Mouse (Mus musculus) stomach, embryonic 15.5 days (tissue): ENCODE data around the gene Klrb1c. TPM values are rescaled to one million over a fixed set of nuclear protein-coding genes. Genes with fewer than 3 reads are reported as not detected.
"Not testable (repeated sequence)": the region's sequence is repeated elsewhere in the genome, so short reads cannot be mapped to it uniquely, and the experiment has no call there.

Experiments
- ATAC-seq: fragments of 200-750 bp; cut with Nextera tagmentation; 2 replicates; pipeline ENCODE4 v1.8.0; 2017; ENCODE audit warnings: low read depth, moderate number of reproducible peaks, moderate TSS enrichment; ENCODE audit not compliant: insufficient read depth, low FRiP score
- H3K27ac ChIP-seq: fragments of 300-500 bp; sonication (generic); 2 replicates; pipeline ENCODE4 v1.5.1; 2015; ENCODE audit warnings: mild to moderate bottlenecking, inconsistent platforms
- H3K27me3 ChIP-seq: fragments of 300-500 bp; sonication (generic); replicated peaks from 2 replicates; pipeline ENCODE4 v1.6.1; 2015; ENCODE audit warnings: inconsistent platforms
- H3K36me3 ChIP-seq: fragments of 300-500 bp; sonication (generic); 2 replicates; pipeline ENCODE4 v1.6.1; 2015; ENCODE audit warnings: inconsistent platforms
- H3K4me1 ChIP-seq: fragments of 300-500 bp; sonication (generic); 2 replicates; pipeline ENCODE4 v1.6.1; 2015; ENCODE audit warnings: inconsistent platforms
- H3K4me2 ChIP-seq: fragments of 300-500 bp; sonication (generic); 2 replicates; pipeline ENCODE4 v1.6.1; 2015; ENCODE audit warnings: mild to moderate bottlenecking, inconsistent platforms
- H3K4me3 ChIP-seq: fragments of 300-500 bp; sonication (generic); replicated peaks from 2 replicates; pipeline ENCODE4 v1.5.1; 2015; ENCODE audit warnings: inconsistent platforms
- H3K9ac ChIP-seq: fragments of 300-500 bp; sonication (generic); 2 replicates; pipeline ENCODE4 v1.6.1; 2015; ENCODE audit warnings: inconsistent platforms
- H3K9me3 ChIP-seq: fragments of 300-500 bp; sonication (generic); 2 replicates; pipeline ENCODE4 v1.6.1; 2016; ENCODE audit warnings: inconsistent platforms
- WGBS: fragments of 180-500 bp; shearing (Covaris S2); methylation state at CpG from one replicate; pipeline ENCODE4 v1.1.7; 2015; 5-methylcytosine and 5-hydroxymethylcytosine counted together
- polyA plus RNA-seq: library from polyadenylated mRNA; unstranded; fragments of >200 nt; fragmentation: Nextera tagmentation; extraction: Ambion mirVana; gene quantifications from 2 replicates; pipeline ENCODE4 v1.2.1, GENCODE M21; 2015

The Klrb1c gene
- polyA plus RNA-seq, 1 experiment from 2014 or later = 0.23 TPM

DNA sequence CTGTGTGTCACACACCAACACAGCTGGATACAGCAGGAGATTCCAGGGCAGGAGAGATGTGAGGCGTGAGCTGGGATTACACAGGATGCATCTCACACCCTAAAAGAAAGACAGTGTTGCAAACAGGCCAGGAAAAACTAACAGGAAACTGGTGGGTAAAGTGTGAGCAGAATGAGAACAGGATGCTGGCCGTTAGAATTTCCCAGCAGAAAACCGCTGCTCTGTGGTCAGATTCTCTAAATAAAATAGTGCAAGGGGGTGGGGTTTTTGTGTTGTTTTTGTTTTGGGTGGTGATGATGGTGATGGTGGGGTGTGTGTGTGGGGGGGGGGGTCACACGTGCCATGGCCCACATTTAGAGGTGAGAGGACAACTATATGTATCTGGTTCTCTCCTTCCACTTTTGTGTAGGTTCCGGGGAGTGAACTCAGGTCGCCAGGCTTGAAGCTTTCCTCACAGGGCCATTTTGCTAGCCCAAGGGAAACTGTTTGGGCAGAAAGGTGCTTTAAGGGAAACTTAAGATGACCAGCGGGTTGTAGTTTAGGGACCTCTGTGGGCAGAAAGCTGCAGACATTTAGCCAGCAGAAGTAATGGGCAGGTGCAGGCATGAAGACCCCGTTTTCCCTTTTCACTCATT is 7.4 kb upstream of the Klrb1c start:
- 62% methylated on average over 8 of the region's 8 CpGs for WGBS
- ATAC-seq = no peak

DNA sequence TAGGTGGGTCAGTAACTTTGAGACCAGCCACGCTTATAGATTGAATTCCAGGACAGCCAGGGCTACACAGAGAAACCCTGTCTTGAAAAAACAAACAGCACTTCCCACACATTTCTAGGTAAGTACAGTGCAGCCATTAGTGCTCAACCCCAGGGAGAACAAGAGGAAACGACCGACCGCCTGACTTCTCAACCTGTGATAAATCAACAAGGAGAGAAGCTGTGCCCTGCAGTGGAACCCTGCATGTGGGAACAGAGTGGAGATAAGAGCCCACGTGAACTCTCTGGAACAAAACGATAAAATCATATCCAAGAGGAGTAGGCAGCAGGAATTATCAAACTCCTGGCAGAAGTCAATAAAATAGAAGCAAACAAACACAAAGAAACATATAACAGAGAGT is 4.7 kb upstream of the Klrb1c start:
- Histone ChIP-seq H3K4me3 (no peak overlapping the region), H3K4me2 (no peak overlapping the region), H3K4me1 (peaks cover 7% of the 10 kb centered on the region), H3K27ac (no peak overlapping the region; the same call in 1 of the 2 replicates), H3K27me3 (no peaks in the 10 kb centered on the region), H3K9ac (no peak overlapping the region), H3K36me3 (no peaks in the 10 kb centered on the region), H3K9me3 (no peaks in the 10 kb centered on the region)
- peak; percentile 67 for ATAC-seq
- WGBS = 26% methylated on average over 6 of the region's 6 CpGs

More for the DNA sequence above, 7.4 kb upstream of the Klrb1c start:
- H3K4me3 ChIP-seq = no peak overlapping the region
- H3K27ac ChIP-seq = no peak overlapping the region
- no peaks in the 10 kb centered on the region for H3K27me3 ChIP-seq
- no peaks in the 10 kb centered on the region for H3K9me3 ChIP-seq
- H3K9ac ChIP-seq = no peak overlapping the region
- no peak overlapping the region for H3K4me2 ChIP-seq
- peaks cover 7% of the 10 kb centered on the region for H3K4me1 ChIP-seq
- H3K36me3 ChIP-seq = no peaks in the 10 kb centered on the region

DNA sequence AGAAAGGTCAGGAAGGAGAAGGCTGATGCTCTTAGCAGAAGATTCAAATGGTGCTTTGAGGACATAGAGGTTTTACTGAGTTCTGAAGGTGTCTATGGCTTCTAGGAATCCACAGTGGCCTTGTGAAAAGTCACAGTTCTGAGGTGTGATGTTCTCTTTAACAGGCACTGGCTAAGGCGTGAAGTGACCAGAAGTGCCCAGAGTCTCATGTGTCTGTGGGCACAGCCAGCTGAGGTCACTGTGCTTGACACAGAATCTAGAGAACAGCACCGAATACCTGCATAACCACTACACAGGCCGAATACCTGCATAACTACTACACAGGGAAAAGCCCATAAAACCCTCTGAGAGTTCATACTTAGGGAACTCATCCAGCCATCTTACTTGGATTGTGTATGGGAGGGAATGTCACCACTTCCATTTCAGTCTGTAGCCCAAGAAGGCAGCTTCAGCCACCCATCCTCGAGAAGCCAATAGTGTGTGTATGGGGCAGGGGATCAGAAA is 1.5 kb upstream of the Klrb1c start:
- H3K36me3 ChIP-seq, H3K4me1 ChIP-seq, ATAC-seq, H3K9ac ChIP-seq, H3K27ac ChIP-seq, H3K4me3 ChIP-seq, H3K9me3 ChIP-seq, H3K4me2 ChIP-seq, H3K27me3 ChIP-seq: not testable (repeated sequence)
- WGBS = 80% methylated on average over 4 of the region's 4 CpGs

DNA sequence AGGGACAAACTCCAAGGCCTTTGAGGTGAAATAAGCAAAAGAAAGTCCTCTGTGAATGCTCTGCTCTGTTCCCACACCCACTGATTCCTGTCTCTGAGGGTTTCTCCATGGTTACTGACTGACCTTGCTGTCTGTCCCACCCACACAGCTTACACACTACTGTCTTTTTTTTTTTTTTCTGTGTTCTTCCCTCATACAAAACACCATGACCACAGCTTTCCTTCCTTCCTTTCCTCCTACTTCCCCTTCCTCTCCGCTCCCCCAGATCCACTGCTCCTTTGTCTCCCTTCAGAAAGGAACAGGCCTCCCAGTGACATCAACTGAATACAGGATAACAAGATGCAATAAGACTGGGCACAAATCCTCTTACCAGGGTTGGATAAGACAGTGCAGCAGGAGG is 498 bp downstream of the Klrb1c start:
- H3K9me3 ChIP-seq = no peaks in the 10 kb centered on the region
- H3K27ac ChIP-seq = no peak overlapping the region
- no peaks in the 10 kb centered on the region for H3K4me1 ChIP-seq
- ATAC-seq = no peak
- no peak overlapping the region for H3K4me2 ChIP-seq
- no peak overlapping the region for H3K4me3 ChIP-seq
- WGBS = 100% methylated on average over 1 of the region's 1 CpGs
- no peak overlapping the region for H3K9ac ChIP-seq
- H3K27me3 ChIP-seq = no peaks in the 10 kb centered on the region
- no peaks in the 10 kb centered on the region for H3K36me3 ChIP-seq

DNA sequence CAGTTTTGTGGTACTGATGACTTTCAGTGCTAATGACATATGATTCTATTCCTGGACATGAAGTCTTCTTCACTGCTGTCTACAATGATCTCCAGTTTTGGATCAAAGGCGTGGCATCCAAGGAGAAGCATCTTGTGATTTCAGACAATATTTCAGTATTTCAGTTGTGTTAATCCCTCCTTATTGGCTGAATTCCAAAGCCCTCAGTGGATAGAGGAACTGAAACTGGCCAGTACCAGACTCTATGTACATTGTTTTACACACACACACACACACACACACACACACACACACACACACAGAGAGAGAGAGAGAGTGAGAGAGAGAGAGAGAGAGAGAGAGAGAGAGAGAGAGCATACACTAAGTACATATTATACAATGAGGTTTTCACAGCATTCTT is 2.6 kb downstream of the Klrb1c start:
- not testable (repeated sequence) for H3K9ac ChIP-seq, H3K27ac ChIP-seq, H3K36me3 ChIP-seq, ATAC-seq, H3K27me3 ChIP-seq, H3K4me1 ChIP-seq, H3K4me3 ChIP-seq, H3K4me2 ChIP-seq, H3K9me3 ChIP-seq
- WGBS = 82% methylated on average over 1 of the region's 1 CpGs

DNA sequence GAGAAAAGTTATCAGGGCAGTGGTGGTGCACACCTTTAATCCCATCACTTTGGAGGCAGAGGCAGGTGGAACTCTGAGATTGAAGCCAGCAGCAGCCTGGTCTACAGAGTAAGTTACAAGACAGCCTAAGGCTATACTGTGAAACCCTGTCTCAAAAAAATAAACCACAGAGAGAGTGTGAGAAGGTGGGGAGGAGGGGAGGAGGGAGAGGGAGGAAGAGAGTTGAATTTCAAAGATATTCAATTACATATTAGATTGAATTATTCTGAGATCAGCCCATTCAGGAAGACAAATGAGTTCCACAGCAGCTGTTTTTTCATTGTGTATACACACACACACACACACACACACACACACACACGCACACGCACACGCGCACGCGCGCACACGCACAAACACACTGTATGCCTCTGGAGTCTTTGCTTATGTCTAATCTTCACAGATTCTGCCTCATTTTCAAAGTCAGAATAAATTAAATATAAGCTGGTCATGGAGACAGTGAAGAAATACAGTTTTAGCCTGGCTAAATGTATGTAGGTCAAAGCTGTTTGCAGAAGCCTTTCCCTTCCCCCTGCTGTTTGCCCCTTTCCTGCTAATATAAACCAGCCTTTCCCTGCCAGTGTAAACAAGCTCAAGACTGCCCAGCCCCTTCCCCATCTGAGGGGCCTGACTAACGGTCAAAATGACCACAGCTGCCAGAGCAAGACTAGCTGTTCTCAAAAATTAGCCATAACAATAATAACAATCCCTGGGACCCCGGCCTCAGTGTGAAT is 19.3 kb downstream of the Klrb1c start:
- Histone ChIP-seq H3K27me3 (no peaks in the 10 kb centered on the region), H3K4me2 (peak overlapping the region; percentile 23), H3K36me3 (no peaks in the 10 kb centered on the region), H3K4me1 (no peaks in the 10 kb centered on the region), H3K27ac (peak overlapping the region; percentile 65), H3K9ac (no peak overlapping the region), H3K9me3 (no peaks in the 10 kb centered on the region), H3K4me3 (no peak overlapping the region)
- whole genome bisulfite sequencing = 51% methylated on average over 10 of the region's 10 CpGs
- ATAC-seq = peak; percentile 44; the same call in 1 of the 2 replicates

DNA sequence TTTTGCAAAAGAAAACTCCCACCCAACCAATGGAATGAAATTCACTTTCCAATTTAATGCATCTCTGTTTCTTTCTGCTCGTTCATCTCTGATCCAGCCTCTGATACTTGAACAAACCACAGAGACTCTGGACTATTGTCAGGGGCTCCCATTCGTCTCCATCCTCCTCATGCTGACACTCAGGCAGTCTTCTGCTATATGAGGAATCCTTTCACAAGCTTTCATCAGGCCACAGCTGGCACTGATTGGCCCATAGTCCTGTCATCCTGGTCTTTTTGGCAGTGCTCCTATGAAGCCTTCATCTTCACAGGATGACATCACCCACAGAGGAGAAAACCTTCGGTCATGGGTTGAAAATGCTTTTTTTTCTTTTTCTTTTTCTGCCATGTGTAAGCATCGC is 21.0 kb downstream of the Klrb1c start:
- Histone ChIP-seq H3K9me3 (no peaks in the 10 kb centered on the region), H3K4me2 (no peak overlapping the region), H3K27me3 (no peaks in the 10 kb centered on the region), H3K36me3 (no peaks in the 10 kb centered on the region), H3K4me3 (no peak overlapping the region), H3K9ac (no peak overlapping the region), H3K27ac (no peak overlapping the region), H3K4me1 (no peaks in the 10 kb centered on the region)
- no peak for ATAC-seq
- 80% methylated on average over 4 of the region's 4 CpGs for WGBS

DNA sequence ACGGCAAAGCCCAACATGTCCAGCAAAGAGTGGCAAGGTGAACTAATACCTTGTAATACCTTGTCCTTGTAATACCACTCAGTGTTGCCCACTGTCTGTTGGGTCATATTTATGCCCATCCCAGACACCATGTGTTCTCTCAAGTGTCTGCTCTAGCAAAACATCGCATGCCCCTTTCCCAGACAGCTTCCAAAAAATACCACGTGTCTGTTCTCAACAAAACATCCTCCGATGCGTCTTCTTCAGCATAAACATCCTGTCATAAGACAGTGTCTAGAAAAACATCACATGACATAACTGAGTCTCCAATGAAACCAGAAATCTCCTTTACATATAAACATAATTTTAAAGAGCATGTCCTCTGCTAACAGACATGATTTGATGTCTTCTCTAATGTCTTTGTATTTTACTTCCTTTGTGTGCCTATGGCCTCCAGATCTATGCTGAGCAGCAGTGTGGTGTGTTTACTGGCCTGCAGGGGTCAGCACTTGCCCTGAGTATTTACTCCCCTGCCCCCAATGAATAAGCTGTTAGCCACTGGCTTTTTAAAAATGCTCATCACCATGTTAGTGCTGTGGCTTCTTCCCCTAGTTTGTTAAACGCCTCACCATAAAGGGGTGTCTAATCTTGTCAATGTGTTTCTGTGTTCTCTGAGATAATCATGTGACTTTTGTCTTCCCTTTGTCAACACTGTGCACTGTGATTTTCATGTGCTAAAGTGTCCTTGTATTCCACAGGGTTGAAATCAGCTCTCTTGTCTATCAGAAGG is 22.3 kb downstream of the Klrb1c start:
- not testable (repeated sequence) for ATAC-seq, H3K27me3 ChIP-seq, H3K4me3 ChIP-seq, H3K27ac ChIP-seq, H3K4me1 ChIP-seq, H3K9me3 ChIP-seq, H3K9ac ChIP-seq, H3K4me2 ChIP-seq, H3K36me3 ChIP-seq
- 54% methylated on average over 6 of the region's 6 CpGs for WGBS

DNA sequence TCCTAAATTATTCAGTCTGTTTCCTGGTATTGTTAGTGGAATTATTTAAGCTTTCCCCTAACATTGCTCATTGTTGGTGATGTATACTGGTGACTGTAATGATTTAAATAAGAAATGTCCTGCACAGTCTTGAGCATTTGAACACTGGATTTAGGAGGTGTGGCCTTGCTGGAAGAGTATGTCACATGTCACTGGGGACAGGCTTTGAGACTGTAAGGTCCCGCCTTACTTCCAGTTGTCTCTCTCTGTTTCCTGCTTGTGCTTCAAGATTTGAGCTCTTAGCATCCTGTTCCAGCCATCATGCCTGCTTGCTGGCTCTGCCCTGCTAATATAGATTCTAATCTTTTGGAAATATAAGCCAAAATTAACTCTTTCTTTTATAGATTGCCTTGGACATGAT is 23.8 kb downstream of the Klrb1c start:
- Histone ChIP-seq H3K4me3 (no peak overlapping the region), H3K27ac (no peak overlapping the region), H3K36me3 (no peaks in the 10 kb centered on the region), H3K9me3 (no peaks in the 10 kb centered on the region), H3K4me2 (no peak overlapping the region), H3K4me1 (no peaks in the 10 kb centered on the region; the same call in 1 of the 2 replicates), H3K9ac (no peak overlapping the region), H3K27me3 (no peaks in the 10 kb centered on the region)
- WGBS = 87% methylated on average over 1 of the region's 1 CpGs
- no peak for ATAC-seq

DNA sequence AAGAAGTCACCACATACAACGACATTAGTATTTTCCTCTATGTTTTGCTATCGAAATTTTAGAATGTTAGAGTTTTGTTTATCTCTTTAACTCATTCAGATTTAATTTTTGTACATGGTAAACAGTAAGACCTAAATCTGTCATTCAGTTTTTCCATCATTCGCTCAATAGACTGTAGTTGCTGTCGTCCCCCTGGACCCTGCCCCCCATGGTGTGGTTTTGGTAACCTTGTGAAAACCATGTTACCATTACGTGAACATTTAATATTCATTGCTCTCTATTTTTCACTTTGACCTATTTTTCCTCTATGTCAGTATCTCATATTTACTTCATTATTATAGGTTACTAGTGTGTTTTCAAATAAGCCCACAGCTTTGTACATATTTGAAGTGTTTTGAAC is 24.4 kb downstream of the Klrb1c start:
- Histone ChIP-seq H3K9ac (peak overlapping the region; percentile 2; the same call in 1 of the 2 replicates), H3K4me2 (peak overlapping the region; percentile 44), H3K36me3 (no peaks in the 10 kb centered on the region), H3K9me3 (no peaks in the 10 kb centered on the region), H3K27me3 (no peaks in the 10 kb centered on the region), H3K4me1 (no peaks in the 10 kb centered on the region; the same call in 1 of the 2 replicates), H3K4me3 (peak overlapping the region; percentile 40), H3K27ac (peak overlapping the region; percentile 21; the same call in 1 of the 2 replicates)
- no peak for ATAC-seq
- WGBS = 23% methylated on average over 5 of the region's 5 CpGs

DNA sequence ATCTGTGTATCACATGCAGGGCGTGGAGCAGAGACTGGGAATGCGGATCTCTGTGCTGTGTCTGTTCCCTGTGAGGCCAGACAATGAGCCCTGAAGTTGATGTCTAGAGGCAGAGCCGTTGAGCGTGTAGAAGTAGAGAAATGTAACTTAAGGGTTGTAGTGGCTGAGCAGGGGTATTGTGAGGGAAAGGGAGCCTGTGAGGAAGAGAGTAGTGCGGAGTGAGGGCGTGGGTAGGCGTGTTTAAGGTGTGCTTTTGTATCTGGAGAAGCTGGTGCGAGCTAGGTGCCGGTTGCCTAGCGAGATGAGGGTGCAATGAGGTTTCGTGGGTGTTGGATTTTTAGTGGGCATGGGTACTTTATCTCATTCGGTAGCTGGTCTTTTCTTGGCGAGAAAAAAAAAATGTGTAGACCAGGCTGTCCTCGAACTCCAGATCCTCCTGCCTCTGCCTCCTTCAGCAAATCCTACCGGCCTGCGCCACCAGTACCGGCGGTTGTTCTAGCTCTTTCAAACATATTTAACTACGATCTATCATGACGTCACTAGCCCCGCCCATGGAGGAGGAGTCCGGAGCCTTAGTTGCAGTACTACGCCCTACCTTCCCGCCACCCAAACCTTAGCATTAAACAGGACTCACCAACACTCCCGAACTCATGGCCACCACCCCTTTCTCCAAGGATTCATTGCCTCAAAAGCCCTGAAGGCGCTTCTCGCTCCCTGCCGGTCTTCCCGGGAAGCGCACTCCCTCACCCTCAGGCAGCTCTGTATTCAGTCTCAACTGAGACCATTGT is 25.1 kb downstream of the Klrb1c start:
- WGBS = 2% methylated on average over 30 of the region's 30 CpGs
- peak overlapping the region; percentile 70 for H3K4me2 ChIP-seq

More for the DNA sequence above, 25.1 kb downstream of the Klrb1c start:
- Histone ChIP-seq H3K9me3 (no peaks in the 10 kb centered on the region), H3K4me3 (peak overlapping the region; percentile 57), H3K36me3 (no peaks in the 10 kb centered on the region), H3K4me1 (no peaks in the 10 kb centered on the region; the same call in 1 of the 2 replicates), H3K9ac (peak overlapping the region; percentile 32; the same call in 1 of the 2 replicates), H3K27ac (peak overlapping the region; percentile 77), H3K27me3 (no peaks in the 10 kb centered on the region)
- ATAC-seq = peak; percentile 94
